ENCODE assay signal across 8 mouse cellular contexts in genomic region chr13:37858508-37858907, GRCm38 (mm10).
DNase-seq lines count a peak whose midpoint lies in the region; ATAC-seq and TF ChIP-seq lines count a peak whose summit lies in the region.

No protein-coding gene starts in this region.

- no peak for TF ChIP-seq CTCF in gastrocnemius, adult 2 months (IDR thresholded peaks at IDR 0.05)
- no peak for TF ChIP-seq CTCF in intestine, postnatal 0 days (IDR thresholded peaks at IDR 0.05; ENCODE audit: low read depth)

- no peaks in the 10 kb centered on the region for H3K9me3 ChIP-seq in intestine, postnatal 0 days (ENCODE audit: control insufficient read depth)
- H3K9me3 ChIP-seq in midbrain, embryonic 11.5 days (ENCODE audit: control insufficient read depth, low read length), result no peaks in the 10 kb centered on the region

- H3K27me3 ChIP-seq in intestine, postnatal 0 days (replicated peaks; ENCODE audit: control insufficient read depth, insufficient read depth, low read length), result no peaks in the 10 kb centered on the region
- peaks cover 3% of the 10 kb centered on the region; the same call in 1 of the 2 replicates for H3K27me3 ChIP-seq in midbrain, embryonic 11.5 days (ENCODE audit: control insufficient read depth, insufficient read depth, low read length)

- H3K27ac ChIP-seq in gastrocnemius, adult 2 months, result peak overlapping the region; percentile 97
- peak overlapping the region; percentile 58 for H3K27ac ChIP-seq in brown adipose tissue, adult 24 weeks (replicated peaks; ENCODE audit: low read depth, low read length)
- H3K27ac ChIP-seq in intestine, postnatal 0 days (ENCODE audit: low read depth, low read length), result peak overlapping the region; percentile 86
- H3K27ac ChIP-seq in midbrain, embryonic 11.5 days (ENCODE audit: low read depth, low read length), result no peak overlapping the region

- peak overlapping the region; percentile 78 for H3K4me2 ChIP-seq in intestine, postnatal 0 days (replicated peaks; ENCODE audit: low read depth)
- peak overlapping the region; percentile 98 for H3K4me2 ChIP-seq in midbrain, embryonic 11.5 days

- H3K4me1 ChIP-seq in brown adipose tissue, adult 24 weeks (ENCODE audit: control insufficient read depth, insufficient read depth, insufficient read length, low read length), result peaks cover 25% of the 10 kb centered on the region
- H3K4me1 ChIP-seq in intestine, postnatal 0 days (replicated peaks; ENCODE audit: control insufficient read depth, insufficient read depth, low read length), result peaks cover 4% of the 10 kb centered on the region; the same call in 1 of the 2 replicates
- peaks cover 27% of the 10 kb centered on the region for H3K4me1 ChIP-seq in midbrain, embryonic 11.5 days (ENCODE audit: control insufficient read depth, insufficient read depth, low read length)

- no peak for DNase-seq in gastrocnemius, adult 2 months
- DNase-seq in gastrocnemius, adult 18-20 months (ENCODE audit: low spot score), result no peak
- DNase-seq in midbrain, embryonic 11.5 days (ENCODE audit: low spot score, missing footprints), result peak; percentile 93
- no peak for DNase-seq in cerebellum, postnatal 14 days
- DNase-seq in spleen, postnatal 14 days (ENCODE audit: low spot score in 2 of 2), result no peak
- DNase-seq in T-cell, adult 2 months (ENCODE audit: low spot score), result no peak

- peak; percentile 34; the same call in 1 of the 2 replicates for ATAC-seq in intestine, postnatal 0 days
- ATAC-seq in midbrain, embryonic 11.5 days (ENCODE audit: low FRiP score), result no peak

- WGBS in intestine, postnatal 0 days, result 26% methylated on average over 9 of the region's 9 CpGs
- 24% methylated on average over 9 of the region's 9 CpGs for WGBS in midbrain, embryonic 11.5 days

- H3K9ac ChIP-seq in intestine, postnatal 0 days (ENCODE audit: low read depth, low read length), result peak overlapping the region; percentile 46
- H3K9ac ChIP-seq in midbrain, embryonic 11.5 days (ENCODE audit: low read length), result peak overlapping the region; percentile 37

- no peaks in the 10 kb centered on the region for H3K36me3 ChIP-seq in intestine, postnatal 0 days (ENCODE audit: control insufficient read depth, insufficient read depth)
- no peaks in the 10 kb centered on the region for H3K36me3 ChIP-seq in midbrain, embryonic 11.5 days (ENCODE audit: control insufficient read depth, insufficient read depth, low read length)

- H3K4me3 ChIP-seq in gastrocnemius, adult 2 months, result peak overlapping the region; percentile 92
- peak overlapping the region; percentile 54; the same call in 1 of the 2 replicates for H3K4me3 ChIP-seq in brown adipose tissue, adult 24 weeks (ENCODE audit: insufficient read depth, low read depth, low read length)
- peak overlapping the region; percentile 38; the same call in 1 of the 2 replicates for H3K4me3 ChIP-seq in intestine, postnatal 0 days (ENCODE audit: low read depth, low read length)
- H3K4me3 ChIP-seq in midbrain, embryonic 11.5 days (ENCODE audit: low read depth, low read length), result peak overlapping the region; percentile 55; the same call in 1 of the 2 replicates

- intact Hi-C loops in gastrocnemius, adult 2 months (cut with DNase I), result loop anchor here (5.0 kb wide), 2 partner anchors 64 to 181 kb away; no protein-coding TSS in a partner anchor

Comparison
In these comparisons a context has a peak if more than half of its experiments do, and no peak if none do; other contexts are left out.
1. H3K4me3 ChIP-seq: peak in every context shown above with its lines; median percentile 92 in gastrocnemius, adult 2 months; 55 in midbrain, embryonic 11.5 days; 54 in brown adipose tissue, adult 24 weeks; 38 in intestine, postnatal 0 days.